Mouse (Mus musculus): ENCODE results near the gene Tnpo3. TPM values are rescaled to one million over a fixed set of nuclear protein-coding genes. Genes with fewer than 3 reads are reported as not detected.

Tnpo3 gene
- polyA plus RNA-seq, 1 experiment, result 62.6 TPM

GRCm38 (mm10) chr6:29507447-29508309 is 102.0 kb downstream of the Tnpo3 start, which contains the start of gene Kcp:
Gene Kcp (minus strand): TSS chr6:29507952.
- 5% methylated on average over 47 of the region's 47 CpGs for WGBS

GRCm38 (mm10) chr6:29506834-29507233 is 102.9 kb downstream of the Tnpo3 start:
- Histone ChIP-seq H3K27ac (ENCODE audit: control insufficient read depth, insufficient read depth, low read length) (no peak overlapping the region), H3K4me3 (ENCODE audit: control insufficient read depth, insufficient read depth, low read length) (no peak overlapping the region), H3K4me1 (replicated peaks; ENCODE audit: control insufficient read depth, insufficient read depth, low read length) (no peaks in the 10 kb centered on the region), H3K36me3 (ENCODE audit: control insufficient read depth, insufficient read depth, low read length) (no peaks in the 10 kb centered on the region), H3K27me3 (ENCODE audit: control insufficient read depth, insufficient read depth, low read length) (peaks cover 6% of the 10 kb centered on the region; the same call in 1 of the 2 replicates)
- WGBS, result 55% methylated on average over 8 of the region's 8 CpGs
- no peak for DNase-seq
- no peak for TF ChIP-seq CTCF (IDR thresholded peaks at IDR 0.05; ENCODE audit: borderline replicate concordance, control insufficient read depth, extremely low read depth, insufficient read depth, low read length, poor library complexity)

More at GRCm38 (mm10) chr6:29507447-29508309, 102.0 kb downstream of the Tnpo3 start, which contains the start of gene Kcp:
- no peak for DNase-seq
- Histone ChIP-seq H3K27ac (ENCODE audit: control insufficient read depth, insufficient read depth, low read length) (no peak within 1 kb of the TSS), H3K27me3 (ENCODE audit: control insufficient read depth, insufficient read depth, low read length) (peaks cover 6% of the 10 kb centered on the region; the same call in 1 of the 2 replicates), H3K4me1 (replicated peaks; ENCODE audit: control insufficient read depth, insufficient read depth, low read length) (0 out of 2 replicates have a peak, but pooled peaks cover under 1% of the 10 kb centered on the region), H3K4me3 (ENCODE audit: control insufficient read depth, insufficient read depth, low read length) (no peak within 1 kb of the TSS), H3K36me3 (ENCODE audit: control insufficient read depth, insufficient read depth, low read length) (no peaks in the 10 kb centered on the region)
- no peak for TF ChIP-seq POLR2A (IDR thresholded peaks at IDR 0.05; ENCODE audit: control insufficient read depth, extremely low read depth, insufficient read depth, low read length, poor library complexity)
- no peak for TF ChIP-seq CTCF (IDR thresholded peaks at IDR 0.05; ENCODE audit: borderline replicate concordance, control insufficient read depth, extremely low read depth, insufficient read depth, low read length, poor library complexity)

- TF ChIP-seq POLR2A (IDR thresholded peaks at IDR 0.05; ENCODE audit: control insufficient read depth, extremely low read depth, insufficient read depth, low read length, poor library complexity) (no peak), CTCF (IDR thresholded peaks at IDR 0.05; ENCODE audit: borderline replicate concordance, control insufficient read depth, extremely low read depth, insufficient read depth, low read length, poor library complexity) (0 out of 2 replicates have a peak, but pooled peaks have one; percentile 23)
- WGBS, result 82% methylated on average over 5 of the region's 5 CpGs
- Histone ChIP-seq H3K27me3 (ENCODE audit: control insufficient read depth, insufficient read depth, low read length) (peaks cover 6% of the 10 kb centered on the region; the same call in 1 of the 2 replicates), H3K4me3 (ENCODE audit: control insufficient read depth, insufficient read depth, low read length) (no peak overlapping the region), H3K36me3 (ENCODE audit: control insufficient read depth, insufficient read depth, low read length) (no peaks in the 10 kb centered on the region), H3K27ac (ENCODE audit: control insufficient read depth, insufficient read depth, low read length) (no peak overlapping the region), H3K4me1 (replicated peaks; ENCODE audit: control insufficient read depth, insufficient read depth, low read length) (no peaks in the 10 kb centered on the region)
- DNase-seq, result no peak
Measured at GRCm38 (mm10) chr6:29505493-29505892, 104.2 kb downstream of the Tnpo3 start.

- TF ChIP-seq CTCF (IDR thresholded peaks at IDR 0.05; ENCODE audit: borderline replicate concordance, control insufficient read depth, extremely low read depth, insufficient read depth, low read length, poor library complexity), result no peak
- no peak for TF ChIP-seq POLR2A (IDR thresholded peaks at IDR 0.05; ENCODE audit: control insufficient read depth, extremely low read depth, insufficient read depth, low read length, poor library complexity)
- Histone ChIP-seq H3K36me3 (ENCODE audit: control insufficient read depth, insufficient read depth, low read length) (no peaks in the 10 kb centered on the region), H3K27ac (ENCODE audit: control insufficient read depth, insufficient read depth, low read length) (no peak overlapping the region), H3K4me1 (replicated peaks; ENCODE audit: control insufficient read depth, insufficient read depth, low read length) (no peaks in the 10 kb centered on the region), H3K4me3 (ENCODE audit: control insufficient read depth, insufficient read depth, low read length) (no peak overlapping the region), H3K27me3 (ENCODE audit: control insufficient read depth, insufficient read depth, low read length) (no peaks in the 10 kb centered on the region; the same call in 1 of the 2 replicates)
- WGBS, result 96% methylated on average over 1 of the region's 1 CpGs
- DNase-seq, result no peak
Measured at GRCm38 (mm10) chr6:29501599-29501998, 108.1 kb downstream of the Tnpo3 start.

GRCm38 (mm10) chr6:29500810-29501209 is 108.9 kb downstream of the Tnpo3 start:
- no peak overlapping the region for H3K4me3 ChIP-seq (ENCODE audit: control insufficient read depth, insufficient read depth, low read length)
- H3K4me1 ChIP-seq (replicated peaks; ENCODE audit: control insufficient read depth, insufficient read depth, low read length), result no peaks in the 10 kb centered on the region
- no peaks in the 10 kb centered on the region for H3K36me3 ChIP-seq (ENCODE audit: control insufficient read depth, insufficient read depth, low read length)
- H3K27ac ChIP-seq (ENCODE audit: control insufficient read depth, insufficient read depth, low read length), result no peak overlapping the region
- TF ChIP-seq CTCF (IDR thresholded peaks at IDR 0.05; ENCODE audit: borderline replicate concordance, control insufficient read depth, extremely low read depth, insufficient read depth, low read length, poor library complexity) (no peak), POLR2A (IDR thresholded peaks at IDR 0.05; ENCODE audit: control insufficient read depth, extremely low read depth, insufficient read depth, low read length, poor library complexity) (no peak)
- 95% methylated on average over 6 of the region's 6 CpGs for WGBS
- no peaks in the 10 kb centered on the region; the same call in 1 of the 2 replicates for H3K27me3 ChIP-seq (ENCODE audit: control insufficient read depth, insufficient read depth, low read length)
- DNase-seq, result no peak

GRCm38 (mm10) chr6:29500177-29500576 is 109.5 kb downstream of the Tnpo3 start:
- Histone ChIP-seq H3K36me3 (ENCODE audit: control insufficient read depth, insufficient read depth, low read length) (no peaks in the 10 kb centered on the region), H3K4me3 (ENCODE audit: control insufficient read depth, insufficient read depth, low read length) (no peak overlapping the region), H3K27me3 (ENCODE audit: control insufficient read depth, insufficient read depth, low read length) (no peaks in the 10 kb centered on the region; the same call in 1 of the 2 replicates), H3K27ac (ENCODE audit: control insufficient read depth, insufficient read depth, low read length) (no peak overlapping the region), H3K4me1 (replicated peaks; ENCODE audit: control insufficient read depth, insufficient read depth, low read length) (no peaks in the 10 kb centered on the region)
- no peak for DNase-seq
- WGBS, result 90% methylated on average over 7 of the region's 7 CpGs
- TF ChIP-seq POLR2A (IDR thresholded peaks at IDR 0.05; ENCODE audit: control insufficient read depth, extremely low read depth, insufficient read depth, low read length, poor library complexity) (no peak), CTCF (IDR thresholded peaks at IDR 0.05; ENCODE audit: borderline replicate concordance, control insufficient read depth, extremely low read depth, insufficient read depth, low read length, poor library complexity) (no peak)
